Mouse (Mus musculus) layer of hippocampus, adult 18-20 months (tissue): ENCODE measurements around the gene Kdelc2. TPM values are rescaled to one million over a fixed set of nuclear protein-coding genes. Genes with fewer than 3 reads are reported as not detected.
A peak's percentile ranks its signal among the peaks of the same experiment; 100 is the strongest.

Source experiments
- DNase-seq, 2 experiments: peaks; one replicate each; pipeline ENCODE4 v3.0.0; 2022; ENCODE audit warnings: low spot score in 2 of 2
- total RNA-seq, 2 experiments: library from RNA; stranded (reverse); gene quantifications; 2 replicates each; pipeline ENCODE4 v1.2.3; 2021

The Kdelc2 gene
- total RNA-seq, 2 experiments from 2014 or later = 5.3 to 6.4 TPM

DNA sequence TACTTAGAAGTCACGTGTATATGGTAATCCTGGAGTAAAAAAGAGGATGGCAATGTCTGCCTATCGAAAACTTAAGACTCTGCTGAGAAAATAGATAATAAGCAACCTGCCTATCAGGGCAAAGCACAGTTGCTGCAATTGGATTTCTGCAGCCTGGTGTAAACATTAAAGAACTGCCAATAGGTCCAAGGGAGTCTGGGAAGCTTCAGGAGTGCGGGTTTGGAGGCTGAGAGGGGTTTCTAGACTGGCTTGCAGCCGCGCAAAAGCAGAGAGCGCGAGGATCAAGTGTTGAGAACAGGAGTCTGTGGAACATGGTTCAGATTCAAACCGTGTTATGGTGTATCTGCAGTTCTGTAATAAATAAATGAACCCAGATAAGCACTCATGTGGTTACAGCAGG lies 1.0 kb downstream of the Kdelc2 start:
- no peak for DNase-seq

DNA sequence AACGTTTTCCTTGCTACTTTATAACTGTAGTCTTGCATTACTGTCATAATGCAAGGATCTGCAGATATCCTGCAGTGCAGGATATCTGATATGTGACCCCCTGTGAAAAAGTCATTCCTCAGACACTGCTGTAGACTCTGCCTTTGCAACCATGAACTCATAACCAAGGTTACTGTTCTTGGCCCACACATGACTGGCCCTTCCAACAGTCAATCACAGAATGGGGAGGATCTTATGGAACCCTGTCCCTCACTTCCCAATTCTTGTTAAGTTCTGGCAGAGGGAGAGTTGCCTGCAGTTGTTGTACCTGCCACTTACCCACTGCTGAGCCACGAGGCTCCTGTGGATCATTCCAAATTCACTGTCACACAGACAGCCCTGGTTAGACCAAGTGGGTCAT lies 3.6 kb downstream of the Kdelc2 start:
- no peak for DNase-seq

DNA sequence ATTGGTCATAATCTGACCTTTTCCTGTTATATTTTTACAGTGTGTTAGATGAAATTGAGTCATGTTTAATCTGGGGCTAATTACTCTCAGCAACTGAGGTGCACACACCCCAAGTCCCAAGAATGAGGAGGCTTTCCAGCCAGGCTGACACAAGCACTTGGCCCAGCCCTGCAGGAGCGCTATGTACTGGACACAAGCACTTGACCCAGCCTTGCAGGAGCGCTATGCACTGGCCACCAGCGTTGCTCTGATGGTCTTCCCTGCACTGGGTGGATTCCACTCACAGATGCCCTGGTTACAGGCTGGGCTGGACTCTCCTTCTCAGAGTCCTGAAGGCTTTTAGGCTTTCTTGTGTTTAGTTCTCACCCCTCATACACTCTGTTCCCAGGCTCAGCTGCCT lies 5.3 kb downstream of the Kdelc2 start:
- no peak for DNase-seq

DNA sequence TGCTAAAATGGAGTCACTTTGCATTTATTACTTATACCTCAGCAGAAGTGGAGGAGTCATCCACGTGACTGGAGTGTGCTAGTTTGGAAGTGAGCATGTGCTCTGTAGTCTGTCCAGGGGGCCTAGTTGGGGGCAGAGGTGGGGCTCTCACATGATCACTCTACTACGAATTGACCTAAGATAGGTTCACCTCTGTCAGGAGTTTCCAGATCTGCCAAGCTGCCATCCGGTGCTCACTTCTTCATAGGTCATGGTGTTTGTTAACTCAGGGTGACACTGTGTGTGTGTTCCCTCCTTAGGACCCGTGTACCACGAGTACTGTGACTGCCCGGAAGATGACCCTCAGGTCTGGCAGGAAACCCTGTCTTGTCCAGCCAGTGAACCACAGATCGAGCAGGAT lies 6.3 kb downstream of the Kdelc2 start:
- no peak for DNase-seq

DNA sequence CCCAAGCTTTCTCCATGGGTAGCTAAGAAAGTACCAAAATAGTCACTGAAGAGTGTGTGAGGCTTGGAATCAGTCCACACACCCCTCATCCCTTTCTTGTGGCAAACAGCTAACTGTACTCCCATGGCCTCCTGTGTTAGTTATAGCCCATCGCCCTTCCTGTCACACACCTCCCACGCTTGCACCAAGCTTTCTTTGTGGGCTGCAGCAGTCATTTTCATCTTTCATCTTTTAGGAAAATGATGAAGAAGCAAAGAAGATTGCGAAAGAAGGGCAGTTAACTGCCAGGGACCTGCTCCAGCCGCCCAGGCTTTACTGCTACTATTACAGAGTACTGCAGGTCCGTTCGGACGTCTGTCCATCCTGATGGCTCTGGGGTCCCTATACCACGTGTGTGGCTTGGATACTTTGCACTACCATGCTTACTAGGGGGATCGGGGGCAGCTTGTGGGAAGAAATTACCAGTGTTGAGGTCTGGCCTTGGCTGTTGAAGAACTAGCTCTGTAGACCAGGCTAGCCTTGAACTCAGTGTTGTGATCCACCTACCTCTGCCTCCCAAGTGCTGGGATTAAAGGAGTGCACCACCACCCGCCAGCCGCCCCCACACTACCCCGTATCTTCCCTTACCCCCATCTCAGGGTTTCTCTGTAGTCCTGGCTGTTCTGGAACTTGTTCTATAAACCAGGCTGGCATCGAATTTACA lies 14.0 kb downstream of the Kdelc2 start:
- no peak for DNase-seq

DNA sequence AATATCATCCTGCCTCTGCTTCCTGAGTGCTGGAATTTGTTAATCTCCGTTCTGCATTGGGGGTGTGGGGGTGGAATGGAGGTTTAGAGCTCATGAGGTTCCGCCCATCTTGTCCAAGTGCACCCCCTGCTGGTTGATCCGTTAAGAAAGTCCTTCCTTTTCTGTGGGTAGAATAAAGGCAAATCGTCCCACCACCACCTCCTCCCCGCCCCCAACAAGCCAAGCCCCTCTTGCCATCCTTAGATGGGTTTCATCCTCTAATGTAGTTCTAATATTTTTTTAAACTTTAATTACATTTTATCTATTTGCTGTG lies 14.5 kb downstream of the Kdelc2 start:
- DNase-seq = peak in 1 of 2 experiments; percentile 43

DNA sequence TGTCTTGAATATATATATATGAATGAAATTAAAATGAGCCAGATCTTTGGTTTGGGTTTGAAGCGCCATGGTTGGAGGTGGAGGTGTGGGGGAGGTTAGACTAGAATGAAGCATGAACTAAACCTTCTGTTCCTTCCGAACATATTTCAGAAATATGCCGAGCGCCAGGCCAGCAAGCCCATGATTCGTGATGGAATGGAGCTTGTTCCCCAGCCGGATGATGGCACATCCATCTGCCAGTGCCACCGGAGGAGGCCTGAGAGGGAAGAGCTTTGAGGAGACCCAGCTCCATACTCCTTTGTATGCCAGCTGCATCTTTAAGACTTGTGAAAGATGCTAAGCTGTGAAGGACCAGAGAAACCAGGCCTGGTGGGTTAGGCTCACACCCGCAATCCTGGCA lies 15.7 kb downstream of the Kdelc2 start:
- peak in 1 of 2 experiments; percentile 53 for DNase-seq

DNA sequence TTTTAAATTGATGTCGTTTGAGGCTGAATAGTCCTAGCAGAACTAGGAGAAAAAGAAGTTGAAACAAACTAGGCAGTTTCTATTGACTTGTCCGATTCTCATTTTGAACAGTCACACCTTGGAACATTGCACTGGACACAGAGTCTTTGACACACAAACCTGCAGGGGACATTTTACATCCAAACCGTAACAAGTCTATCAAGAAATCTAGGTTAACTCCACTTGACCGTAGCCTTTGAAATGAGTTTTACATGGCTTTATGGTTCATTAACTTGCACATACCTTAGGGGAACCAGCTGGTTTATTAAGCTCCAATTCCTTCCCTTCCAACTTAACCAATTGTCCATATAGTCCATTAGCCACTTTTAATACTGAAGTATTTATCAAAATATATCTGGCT lies 16.9 kb downstream of the Kdelc2 start:
- no peak for DNase-seq

DNA sequence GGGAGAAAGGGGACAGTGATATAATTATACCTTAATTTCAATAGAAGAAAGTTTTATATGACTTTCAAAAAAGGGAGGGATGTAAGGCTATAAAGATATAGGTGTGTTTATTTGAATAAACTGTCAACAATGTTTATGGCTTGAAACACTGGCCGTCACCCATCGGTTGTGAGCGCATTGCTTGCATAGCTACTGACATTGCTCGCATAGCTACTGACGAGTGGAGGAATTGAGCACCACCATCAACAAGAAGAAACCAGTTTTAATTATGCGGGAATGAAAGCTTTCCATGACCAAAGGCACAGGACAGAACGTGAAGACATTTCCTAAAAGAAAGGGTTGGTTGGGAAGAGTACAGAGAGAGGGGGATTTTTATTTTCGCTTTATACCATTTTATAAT lies 17.3 kb downstream of the Kdelc2 start:
- DNase-seq = no peak

DNA sequence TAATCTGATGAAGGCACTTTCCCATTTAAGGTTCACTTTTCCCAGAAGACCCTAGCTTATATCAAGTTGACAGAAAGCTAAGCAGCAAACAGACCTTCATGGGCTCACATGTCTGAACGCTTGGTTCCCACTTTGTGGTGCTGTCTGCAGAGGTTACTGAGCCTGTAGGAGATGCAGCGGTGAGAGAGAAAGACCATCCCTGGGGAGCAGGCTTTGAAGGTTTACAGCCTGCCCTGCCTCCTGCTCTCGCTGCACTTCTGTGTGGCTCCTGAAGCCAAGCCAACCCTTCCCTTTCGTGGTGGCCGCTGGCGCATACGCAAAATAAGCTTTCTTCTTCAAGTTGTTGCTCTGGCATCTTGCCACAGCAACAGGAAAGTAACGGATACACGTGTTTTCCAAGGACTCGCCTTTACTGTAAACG lies 18.5 kb downstream of the Kdelc2 start, which contains the start of gene 4930550C14Rik:
4930550C14Rik (plus strand) TSS at position 35 of the 421 bp plus-strand sequence.
- no peak for DNase-seq

DNA sequence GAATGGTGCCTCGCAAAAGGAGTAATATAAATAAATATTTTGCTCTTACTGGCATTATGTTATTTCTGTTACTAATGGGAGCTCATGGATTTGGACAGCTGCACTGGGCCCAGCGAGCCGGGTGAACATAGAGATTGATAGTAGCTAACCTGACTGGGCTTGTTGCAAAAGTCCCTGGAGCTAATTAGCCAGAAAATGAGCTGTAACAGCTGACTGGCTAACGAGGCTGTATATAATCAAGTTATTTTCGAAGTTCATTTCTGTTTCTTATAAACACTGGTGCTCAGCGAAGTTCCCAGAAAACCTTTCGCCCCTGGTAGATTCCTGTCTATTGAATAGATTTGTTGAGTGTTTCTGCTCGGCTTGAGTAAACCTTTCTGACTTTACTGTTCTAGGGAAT lies 19.2 kb downstream of the Kdelc2 start:
- no peak for DNase-seq

DNA sequence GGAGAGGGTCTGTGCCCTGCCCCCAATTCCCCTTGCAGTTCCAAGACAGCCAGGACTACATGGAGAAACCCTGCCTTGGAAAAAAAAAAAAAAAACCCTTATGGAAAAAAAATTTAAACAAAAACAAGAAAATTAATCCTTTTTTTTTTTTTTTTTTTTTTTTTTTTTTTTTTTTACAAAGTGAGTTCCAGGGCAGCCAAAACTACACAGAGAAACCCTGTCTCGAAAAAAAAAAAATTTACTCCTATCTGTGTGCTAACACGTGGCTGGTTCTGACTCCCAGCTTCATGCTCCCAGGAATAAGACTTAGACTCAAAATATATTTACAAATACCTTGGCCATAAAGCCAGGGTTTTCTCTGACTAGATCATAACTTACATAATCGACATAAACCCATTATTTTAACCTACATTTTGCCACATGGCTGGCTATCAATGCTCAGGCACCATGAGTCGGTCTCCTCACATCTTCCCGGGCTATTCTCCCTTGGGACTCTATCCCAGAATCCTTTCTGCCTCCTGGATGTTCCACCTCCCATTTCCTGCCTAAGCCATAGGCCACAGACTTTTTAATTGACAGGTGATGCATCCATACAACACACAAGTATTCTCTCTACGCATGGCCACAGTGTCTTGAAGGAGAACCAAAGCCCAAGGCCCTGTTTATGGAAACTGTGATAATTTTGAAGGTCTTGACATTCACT lies 20.4 kb downstream of the Kdelc2 start:
- no peak for DNase-seq

DNA sequence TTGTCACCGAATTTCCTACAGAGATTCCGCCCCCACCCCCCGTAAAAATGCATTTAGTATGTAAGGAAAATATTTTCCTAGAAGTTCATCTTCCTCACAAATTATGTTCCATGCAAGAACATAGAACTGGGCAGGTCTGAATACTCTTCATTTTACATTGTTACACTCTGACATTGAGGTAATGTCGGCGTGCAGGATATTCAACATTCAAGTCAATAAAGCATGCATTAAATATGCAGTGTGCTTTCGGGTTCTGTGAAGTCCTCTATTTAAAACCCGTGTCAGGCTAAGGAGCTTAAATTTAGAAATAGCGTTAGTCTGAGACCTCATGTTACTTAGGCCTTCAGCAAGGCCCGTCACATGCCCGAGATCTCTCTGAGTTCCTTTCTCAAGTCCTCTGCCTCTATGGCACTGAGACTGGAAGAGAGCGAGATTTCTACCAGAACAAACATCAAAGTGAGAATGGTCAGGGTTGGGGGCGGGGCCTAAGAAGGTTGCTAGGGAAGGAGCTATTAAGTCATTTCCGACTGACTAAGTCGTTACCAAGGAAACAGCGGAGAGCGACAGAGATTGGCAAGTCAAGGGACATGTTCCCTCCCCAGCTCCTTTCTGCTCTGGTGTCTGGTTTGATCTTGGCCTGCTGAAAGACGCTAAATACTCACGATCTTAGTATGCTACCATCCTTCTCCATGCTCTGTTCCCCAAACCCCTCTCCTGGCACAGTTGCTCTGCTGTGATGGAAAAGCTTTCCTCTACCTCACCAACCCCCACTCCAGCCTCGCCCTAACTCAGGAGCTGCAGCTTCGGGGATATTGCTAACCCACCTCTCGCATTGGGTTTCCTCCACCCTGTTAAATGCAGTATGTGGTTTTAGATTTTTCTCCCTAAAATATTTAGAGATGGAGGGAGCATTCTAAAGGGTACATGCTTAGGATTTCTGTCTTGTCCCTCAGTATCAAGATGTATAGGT lies 21.2 kb downstream of the Kdelc2 start:
- DNase-seq = peak; percentile 60 to 74

DNA sequence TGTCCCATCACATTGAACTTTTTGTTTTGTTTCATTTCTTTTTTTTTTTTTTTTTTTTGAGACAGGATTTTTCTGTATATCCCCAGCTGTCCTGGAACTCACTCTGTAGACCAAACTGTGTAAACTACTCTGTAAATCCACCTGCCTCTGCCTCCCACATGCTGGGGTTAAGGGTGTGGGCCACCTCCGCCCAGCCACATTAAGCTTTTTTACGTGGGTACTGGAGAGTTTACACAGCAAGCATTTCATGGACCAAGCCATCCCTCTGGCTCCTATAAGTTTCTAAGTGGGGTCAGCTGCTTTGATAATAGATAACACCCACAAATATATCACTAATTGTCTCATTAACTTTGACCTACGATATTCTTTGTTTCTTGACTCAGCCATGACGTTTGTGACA lies 24.7 kb downstream of the Kdelc2 start:
- DNase-seq = no peak

DNA sequence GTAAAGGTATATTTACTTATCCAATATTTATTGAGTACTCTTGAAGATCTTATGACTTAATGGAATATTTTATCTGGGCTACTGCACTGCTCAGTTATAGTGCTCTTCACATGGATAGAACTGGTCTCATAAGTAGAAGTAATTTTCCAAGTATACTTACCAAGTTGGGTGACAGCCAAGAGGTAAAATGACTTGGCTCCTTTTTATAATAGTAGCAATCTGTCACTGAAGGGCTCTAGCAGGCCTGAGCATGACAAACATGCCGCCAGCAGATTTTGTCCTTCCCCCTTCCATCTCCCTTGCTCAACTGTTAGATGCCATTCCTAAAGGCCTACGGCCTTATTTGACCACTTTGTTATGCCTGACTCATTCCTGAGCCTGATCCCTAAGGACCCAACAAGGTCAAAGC lies 25.1 kb downstream of the Kdelc2 start:
- no peak for DNase-seq

DNA sequence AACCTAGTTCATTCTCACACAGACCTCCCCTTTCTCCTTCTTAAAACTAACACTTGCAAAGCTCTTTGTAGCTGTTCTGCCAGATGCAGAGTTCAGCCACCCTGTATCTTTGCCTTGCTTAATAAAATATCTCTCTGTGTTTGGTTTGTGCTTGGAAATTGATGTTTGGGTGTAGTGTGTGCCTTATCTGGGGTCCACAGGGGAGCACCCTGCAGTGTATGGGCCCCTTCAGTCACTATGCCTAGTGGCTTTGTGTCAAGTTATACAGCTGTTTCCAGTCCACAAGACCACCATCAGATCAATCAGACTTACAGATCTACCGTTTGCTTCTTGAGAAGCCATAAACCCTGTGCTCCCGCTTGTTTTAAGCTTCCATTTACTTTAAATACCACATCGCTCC lies 25.6 kb downstream of the Kdelc2 start:
- no peak for DNase-seq

DNA sequence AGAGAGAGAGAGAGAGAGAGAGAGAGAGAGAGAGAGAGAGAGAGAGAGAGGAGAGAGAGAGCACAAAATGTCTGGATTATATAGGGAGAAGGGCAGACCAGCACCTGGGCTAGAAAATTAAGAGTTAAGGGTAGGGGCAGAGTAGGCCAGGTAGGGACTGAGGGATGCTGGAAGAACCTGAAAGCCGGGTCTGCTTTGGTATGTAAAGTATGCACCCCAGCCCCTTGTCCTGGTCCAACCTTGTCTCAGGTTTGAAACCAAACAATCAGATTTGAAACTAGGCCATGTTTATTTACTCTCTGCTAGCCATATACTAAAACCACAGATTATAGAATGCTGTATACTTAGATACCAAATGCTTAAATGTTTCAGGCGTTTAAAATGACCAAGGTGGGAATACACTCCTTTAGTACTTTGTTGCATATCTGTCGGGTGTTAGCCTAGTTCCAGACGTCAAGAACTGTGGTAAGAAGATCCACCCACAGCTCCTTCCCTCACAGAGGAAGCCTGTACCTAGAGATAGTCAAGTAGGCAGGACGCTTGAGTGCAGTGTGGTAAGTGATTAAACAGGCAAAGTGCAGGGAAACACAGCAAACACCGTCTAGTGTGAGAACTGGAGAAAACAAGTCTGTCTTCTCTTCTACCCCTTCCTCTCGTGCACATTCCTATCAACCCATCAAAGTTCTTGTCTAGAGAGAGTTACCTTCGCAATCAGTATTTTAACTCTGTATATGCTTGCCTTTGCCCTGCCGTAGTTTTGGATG lies 38.5 kb downstream of the Kdelc2 start:
- no peak for DNase-seq

DNA sequence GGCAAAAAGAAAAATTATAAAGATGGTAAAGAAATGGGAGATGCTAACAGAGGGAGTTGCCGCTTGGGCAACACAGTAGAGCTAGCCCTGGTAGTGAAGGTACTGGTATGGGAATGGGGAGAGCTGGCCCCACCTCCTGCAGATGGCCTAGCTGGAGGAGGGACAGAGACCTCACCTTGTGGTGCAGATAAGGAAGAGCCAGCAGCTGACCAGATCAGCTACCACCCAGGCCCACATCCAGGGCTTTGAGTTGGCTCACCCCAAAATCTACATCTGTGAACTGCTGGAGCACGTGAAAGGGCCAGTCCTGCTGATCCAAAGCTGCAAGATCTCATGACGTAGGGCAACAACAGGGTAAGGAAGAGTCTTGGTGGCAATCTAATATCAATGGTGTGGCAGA lies 42.9 kb downstream of the Kdelc2 start:
- no peak for DNase-seq

DNA sequence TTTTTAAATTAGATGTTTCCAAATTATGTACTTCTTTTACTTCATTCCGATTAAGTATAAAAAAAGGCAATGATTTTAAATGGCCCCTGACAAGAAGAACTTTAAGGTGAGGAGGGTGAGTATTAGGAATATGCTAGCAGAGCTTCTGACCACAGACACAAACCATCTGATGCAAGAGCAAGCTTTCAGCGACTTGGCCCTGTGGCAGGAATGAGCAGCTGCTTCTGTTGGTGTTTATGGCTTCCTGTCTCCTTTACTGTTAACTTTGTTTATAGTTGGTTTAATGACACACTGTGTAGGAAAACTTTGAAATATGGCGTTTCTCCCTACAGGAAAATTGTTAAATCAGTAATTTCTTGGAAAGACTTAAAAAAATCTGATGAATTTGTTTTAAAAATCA lies 43.8 kb downstream of the Kdelc2 start:
- no peak for DNase-seq

DNA sequence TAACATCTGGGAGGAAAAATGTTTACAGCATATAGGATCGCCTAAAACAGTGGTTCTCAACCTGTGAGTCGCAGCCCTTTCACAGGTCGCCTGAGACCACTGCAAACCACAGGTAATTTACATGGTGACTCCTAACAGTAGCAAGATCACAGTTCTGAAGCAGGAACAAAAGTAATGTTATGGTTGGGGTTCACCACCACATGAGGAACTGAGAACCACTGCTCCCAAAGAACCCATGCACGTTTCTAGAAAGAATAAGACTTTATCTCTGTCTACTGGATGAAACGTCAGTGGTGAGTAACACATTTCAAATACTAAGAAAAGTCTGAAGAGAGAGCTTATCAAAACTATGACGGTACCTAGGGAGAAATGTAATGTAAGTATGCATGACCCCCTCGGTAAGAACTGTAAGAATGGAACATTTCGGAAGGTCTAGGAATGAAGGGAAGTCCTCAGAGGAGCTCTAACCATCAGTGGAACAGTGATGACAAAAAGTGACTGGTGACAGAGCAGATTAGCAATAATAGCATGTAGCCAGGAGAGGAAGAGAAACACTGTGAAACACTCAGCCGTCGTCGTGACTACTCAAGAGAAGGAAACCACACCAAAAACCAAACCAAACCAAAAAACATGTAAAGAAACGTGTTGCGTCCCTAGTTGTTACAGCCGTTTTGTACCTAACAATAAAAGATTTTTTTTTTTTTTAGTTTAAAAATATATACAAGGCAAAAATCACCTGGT lies 52.2 kb downstream of the Kdelc2 start:
- DNase-seq = no peak
